Mouse (Mus musculus) intestine, embryonic 16.5 days (tissue): ENCODE measurements at regions not wholly inside any gene's neighbourhood (a gene's known extent, or its start where the extent isn't known, plus 50 kb on each side); places are given as distances from the start of the nearest gene placed in this dataset.

Source experiments
- ATAC-seq: fragments of 200-750 bp; cut with Nextera tagmentation; 2 replicates; pipeline ENCODE4 v1.8.0; 2017; ENCODE audit warnings: moderate TSS enrichment, moderate library complexity
- H3K27ac ChIP-seq: fragments of 300-500 bp; sonication (generic); 2 replicates; pipeline ENCODE4 v1.5.1; 2014; ENCODE audit warnings: mild to moderate bottlenecking, low read length
- H3K27me3 ChIP-seq: fragments of 300-500 bp; sonication (generic); replicated peaks from 2 replicates; pipeline ENCODE4 v1.6.1; 2014; ENCODE audit warnings: low read length, control low read depth, mixed read lengths; ENCODE audit not compliant: control insufficient read depth, insufficient read depth
- H3K36me3 ChIP-seq: fragments of 300-500 bp; sonication (generic); 2 replicates; pipeline ENCODE4 v1.6.1; 2014; ENCODE audit warnings: low read length, control low read depth; ENCODE audit not compliant: control insufficient read depth, insufficient read depth
- H3K4me1 ChIP-seq: fragments of 300-500 bp; sonication (generic); 2 replicates; pipeline ENCODE4 v1.6.1; 2014; ENCODE audit warnings: low read length, control low read depth, mixed read lengths; ENCODE audit not compliant: control insufficient read depth, insufficient read depth
- H3K4me2 ChIP-seq: fragments of 300-500 bp; sonication (generic); 2 replicates; pipeline ENCODE4 v1.6.1; 2014; ENCODE audit warnings: low read depth, low read length, control low read depth
- H3K4me3 ChIP-seq: fragments of 300-500 bp; sonication (generic); 2 replicates; pipeline ENCODE4 v1.5.1; 2014; ENCODE audit warnings: mild to moderate bottlenecking, low read length
- H3K9ac ChIP-seq: fragments of 300-500 bp; sonication (generic); 2 replicates; pipeline ENCODE4 v1.6.1; 2014; ENCODE audit warnings: low read depth, low read length
- H3K9me3 ChIP-seq: fragments of 300-500 bp; sonication (generic); 2 replicates; pipeline ENCODE4 v1.6.1; 2016; ENCODE audit warnings: low read length, control low read depth; ENCODE audit not compliant: control insufficient read depth
- WGBS: fragments of 180-500 bp; shearing (Covaris S2); extraction: QIAGEN DNeasy Blood & Tissue Kit; methylation state at CpG from one replicate; pipeline ENCODE4 v1.1.7; 2014; 5-methylcytosine and 5-hydroxymethylcytosine counted together

- H3K4me3 ChIP-seq: no peak overlapping the region
- H3K27ac ChIP-seq: no peak overlapping the region
- no peak overlapping the region for H3K9ac ChIP-seq
- ATAC-seq: peak; percentile 71; the same call in 1 of the 2 replicates
- no peaks in the 10 kb centered on the region for H3K9me3 ChIP-seq
- H3K4me2 ChIP-seq: no peak overlapping the region
- H3K27me3 ChIP-seq: no peaks in the 10 kb centered on the region
- 66% methylated on average over 1 of the region's 1 CpGs for WGBS
- H3K4me1 ChIP-seq: no peaks in the 10 kb centered on the region
- no peaks in the 10 kb centered on the region for H3K36me3 ChIP-seq
These were observed 590.5 kb upstream of the Nrg3 start for GRCm38 (mm10) chr14:40063371-40063770.

GRCm38 (mm10) chr14:40041879-40042278 is 569.0 kb upstream of the Nrg3 start:
- H3K27me3 ChIP-seq: no peaks in the 10 kb centered on the region
- H3K9ac ChIP-seq: no peak overlapping the region
- no peak overlapping the region for H3K4me2 ChIP-seq
- H3K4me1 ChIP-seq: no peaks in the 10 kb centered on the region
- no peak overlapping the region for H3K4me3 ChIP-seq
- H3K27ac ChIP-seq: no peak overlapping the region
- no peak for ATAC-seq
- H3K9me3 ChIP-seq: no peaks in the 10 kb centered on the region
- no peaks in the 10 kb centered on the region for H3K36me3 ChIP-seq

GRCm38 (mm10) chr14:40036173-40036572 is 563.3 kb upstream of the Nrg3 start:
- no peak overlapping the region for H3K27ac ChIP-seq
- ATAC-seq: no peak
- H3K4me2 ChIP-seq: no peak overlapping the region
- H3K4me1 ChIP-seq: no peaks in the 10 kb centered on the region
- H3K9me3 ChIP-seq: no peaks in the 10 kb centered on the region
- H3K27me3 ChIP-seq: no peaks in the 10 kb centered on the region
- no peaks in the 10 kb centered on the region for H3K36me3 ChIP-seq
- no peak overlapping the region for H3K4me3 ChIP-seq
- no peak overlapping the region for H3K9ac ChIP-seq
- 47% methylated on average over 1 of the region's 1 CpGs for WGBS

- Histone ChIP-seq H3K4me3 (no peak overlapping the region), H3K4me1 (no peaks in the 10 kb centered on the region), H3K36me3 (no peaks in the 10 kb centered on the region), H3K27ac (no peak overlapping the region), H3K27me3 (no peaks in the 10 kb centered on the region), H3K9ac (no peak overlapping the region), H3K9me3 (no peaks in the 10 kb centered on the region), H3K4me2 (no peak overlapping the region)
- ATAC-seq: no peak
- 91% methylated on average over 1 of the region's 1 CpGs for WGBS
These were observed 542.4 kb upstream of the Nrg3 start for GRCm38 (mm10) chr14:40015261-40015660.

- Histone ChIP-seq H3K4me1 (no peaks in the 10 kb centered on the region), H3K27me3 (no peaks in the 10 kb centered on the region)
- 62% methylated on average over 1 of the region's 1 CpGs for WGBS
These were observed 541.8 kb upstream of the Nrg3 start for GRCm38 (mm10) chr14:40014646-40015045.

GRCm38 (mm10) chr14:40009781-40010551 is 537.1 kb upstream of the Nrg3 start:
- no peak overlapping the region for H3K9ac ChIP-seq
- no peaks in the 10 kb centered on the region for H3K27me3 ChIP-seq
- no peak overlapping the region for H3K4me3 ChIP-seq
- no peaks in the 10 kb centered on the region for H3K36me3 ChIP-seq
- H3K4me2 ChIP-seq: no peak overlapping the region
- no peak overlapping the region for H3K27ac ChIP-seq
- no peaks in the 10 kb centered on the region for H3K4me1 ChIP-seq
- ATAC-seq: no peak
- no peaks in the 10 kb centered on the region for H3K9me3 ChIP-seq
- WGBS: 59% methylated on average over 8 of the region's 8 CpGs

More at GRCm38 (mm10) chr14:40014646-40015045, 541.8 kb upstream of the Nrg3 start:
- Histone ChIP-seq H3K27ac (no peak overlapping the region), H3K9me3 (no peaks in the 10 kb centered on the region), H3K36me3 (no peaks in the 10 kb centered on the region), H3K4me3 (no peak overlapping the region), H3K4me2 (no peak overlapping the region), H3K9ac (no peak overlapping the region)
- ATAC-seq: no peak
